Mouse (Mus musculus) embryonic facial prominence, embryonic 11.5 days (tissue): ENCODE results near the gene Slc2a4. TPM values are rescaled to one million over a fixed set of nuclear protein-coding genes. Genes with fewer than 3 reads are reported as not detected.
A peak's percentile ranks its signal among the peaks of the same experiment; 100 is the strongest.
"Not testable (repeated sequence)": the region's sequence is repeated elsewhere in the genome, so short reads cannot be mapped to it uniquely, and the experiment has no call there.

Experiments
- ATAC-seq: fragments of 200-750 bp; cut with Nextera tagmentation; replicated peaks from 2 replicates; pipeline ENCODE4 v1.8.0; 2017; ENCODE audit warnings: low read depth; ENCODE audit not compliant: insufficient number of reproducible peaks, low FRiP score, low TSS enrichment
- DNase-seq: peaks from one replicate; pipeline ENCODE4 v3.0.0-alpha.2; 2015; ENCODE audit warnings: low spot score
- H3K27ac ChIP-seq: fragments of 300-500 bp; sonication (generic); replicated peaks from 2 replicates; pipeline ENCODE4 v1.5.1; 2014; ENCODE audit warnings: mild to moderate bottlenecking, low read depth, low read length, control low read depth
- H3K27me3 ChIP-seq: fragments of 300-500 bp; sonication (generic); 2 replicates; pipeline ENCODE4 v1.6.1; 2014; ENCODE audit warnings: mild to moderate bottlenecking, low read length, moderate library complexity, mixed read lengths; ENCODE audit not compliant: control insufficient read depth, insufficient read depth
- H3K36me3 ChIP-seq: fragments of 300-500 bp; sonication (generic); replicated peaks from 2 replicates; pipeline ENCODE4 v1.6.1; 2014; ENCODE audit warnings: low read depth, mild to moderate bottlenecking, low read length, moderate library complexity, mixed read lengths; ENCODE audit not compliant: control insufficient read depth, insufficient read depth
- H3K4me1 ChIP-seq: fragments of 300-500 bp; sonication (generic); 2 replicates; pipeline ENCODE4 v1.6.1; 2014; ENCODE audit warnings: low read length, mixed read lengths; ENCODE audit not compliant: control insufficient read depth, insufficient read depth
- H3K4me2 ChIP-seq: fragments of 300-500 bp; sonication (generic); 2 replicates; pipeline ENCODE4 v1.6.1; 2014; ENCODE audit warnings: low read depth, mild to moderate bottlenecking, control low read depth, low read length, moderate library complexity
- H3K4me3 ChIP-seq: fragments of 300-500 bp; sonication (generic); 2 replicates; pipeline ENCODE4 v1.5.1; 2014; ENCODE audit warnings: low read depth, low read length, control low read depth
- H3K9ac ChIP-seq: fragments of 300-500 bp; sonication (generic); replicated peaks from 2 replicates; pipeline ENCODE4 v1.6.1; 2014; ENCODE audit warnings: mild to moderate bottlenecking, control low read depth, low read length
- H3K9me3 ChIP-seq: fragments of 300-500 bp; sonication (generic); replicated peaks from 2 replicates; pipeline ENCODE4 v1.6.1; 2016; ENCODE audit warnings: mild to moderate bottlenecking, low read length, inconsistent platforms, mixed read lengths; ENCODE audit not compliant: control insufficient read depth
- WGBS: fragments of 180-500 bp; shearing (Covaris S2); extraction: QIAGEN DNeasy Blood & Tissue Kit; methylation state at CpG from one replicate; pipeline ENCODE4 v1.1.7; 2014; 5-methylcytosine and 5-hydroxymethylcytosine counted together
- polyA plus RNA-seq: library from polyadenylated mRNA; unstranded; fragments of >200 nt; fragmentation: Nextera tagmentation; extraction: Ambion mirVana; gene quantifications from 2 replicates; pipeline ENCODE4 v1.2.1, GENCODE M21; 2014

Gene Slc2a4
- polyA plus RNA-seq, 1 experiment from 2014 or later, result 20.2 TPM

DNA sequence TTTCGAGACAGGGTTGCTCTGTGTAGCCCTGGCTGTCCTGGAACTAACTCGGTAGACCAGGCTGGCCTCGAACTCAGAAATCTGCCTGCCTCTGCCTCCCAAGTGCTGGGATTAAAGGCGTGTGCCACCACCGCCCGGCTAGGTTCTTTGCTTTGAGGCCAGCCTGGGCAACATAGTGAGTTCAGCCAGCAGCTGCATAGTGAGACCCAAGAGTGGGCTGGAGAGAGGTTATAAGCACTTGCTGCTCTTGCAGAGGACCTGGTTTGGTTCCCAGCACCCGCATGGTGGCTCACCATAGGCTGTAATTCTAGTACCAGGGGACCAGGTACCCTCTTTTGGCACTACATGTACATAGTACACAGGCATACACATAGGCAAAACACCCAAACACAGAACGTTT, 17.8 kb downstream of the Slc2a4 start:
- WGBS, result 88% methylated on average over 8 of the region's 8 CpGs
- DNase-seq, H3K4me3 ChIP-seq, H3K4me1 ChIP-seq, ATAC-seq, H3K4me2 ChIP-seq, H3K9ac ChIP-seq, H3K36me3 ChIP-seq, H3K9me3 ChIP-seq, H3K27ac ChIP-seq, H3K27me3 ChIP-seq: not testable (repeated sequence)

DNA sequence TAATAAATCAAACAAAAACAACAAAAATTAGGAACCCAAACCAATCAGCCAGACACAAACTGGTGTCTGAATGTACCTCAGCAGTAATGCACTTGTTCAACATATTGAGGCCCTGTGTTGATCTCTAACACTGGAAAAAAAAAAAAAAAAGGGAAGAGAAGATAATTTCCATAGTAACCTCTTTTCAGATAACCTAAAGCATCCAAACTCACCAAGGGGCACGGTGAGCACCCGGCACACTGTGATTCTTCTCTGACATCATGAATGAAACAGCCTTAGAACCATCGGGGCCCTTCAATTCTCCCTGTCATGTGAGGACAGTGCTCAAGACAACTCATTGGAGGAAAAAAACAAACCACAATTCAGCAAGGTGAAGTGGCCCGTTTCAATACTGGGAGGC, 18.3 kb downstream of the Slc2a4 start:
- no peak overlapping the region for H3K4me2 ChIP-seq
- no peak overlapping the region for H3K4me3 ChIP-seq
- no peak for ATAC-seq
- DNase-seq, result no peak
- H3K36me3 ChIP-seq, result no peaks in the 10 kb centered on the region
- H3K27ac ChIP-seq, result no peak overlapping the region
- no peaks in the 10 kb centered on the region for H3K27me3 ChIP-seq
- no peak overlapping the region for H3K9ac ChIP-seq
- H3K4me1 ChIP-seq, result no peaks in the 10 kb centered on the region
- H3K9me3 ChIP-seq, result no peaks in the 10 kb centered on the region
- WGBS, result 96% methylated on average over 4 of the region's 4 CpGs

- Histone ChIP-seq H3K9ac (no peak overlapping the region), H3K9me3 (no peaks in the 10 kb centered on the region), H3K27me3 (no peaks in the 10 kb centered on the region), H3K4me2 (no peak overlapping the region), H3K4me3 (no peak overlapping the region), H3K27ac (no peak overlapping the region), H3K36me3 (no peaks in the 10 kb centered on the region), H3K4me1 (no peaks in the 10 kb centered on the region)
- WGBS, result 97% methylated on average over 2 of the region's 2 CpGs
- ATAC-seq (no peak), DNase-seq (no peak)
Observed at GRCm38 (mm10) chr11:69927501-69927900, 20.5 kb downstream of the Slc2a4 start.

GRCm38 (mm10) chr11:69922796-69923195, 25.2 kb downstream of the Slc2a4 start:
- H3K36me3 ChIP-seq, result peaks cover 2% of the 10 kb centered on the region; the same call in 1 of the 2 replicates
- peaks cover 5% of the 10 kb centered on the region; the same call in 1 of the 2 replicates for H3K4me1 ChIP-seq
- no peak overlapping the region for H3K4me2 ChIP-seq
- no peak overlapping the region for H3K9ac ChIP-seq
- no peak overlapping the region for H3K4me3 ChIP-seq
- no peaks in the 10 kb centered on the region for H3K9me3 ChIP-seq
- 60% methylated on average over 3 of the region's 3 CpGs for WGBS
- ATAC-seq (no peak), DNase-seq (no peak)
- no peaks in the 10 kb centered on the region for H3K27me3 ChIP-seq
- H3K27ac ChIP-seq, result no peak overlapping the region

- no peaks in the 10 kb centered on the region for H3K27me3 ChIP-seq
- peak overlapping the region; percentile 61 for H3K4me2 ChIP-seq
- peak overlapping the region; percentile 94 for H3K27ac ChIP-seq
- no peak for ATAC-seq
- peak; percentile 20 for DNase-seq
- H3K4me3 ChIP-seq, result peak overlapping the region; percentile 97
- peak overlapping the region; percentile 77 for H3K9ac ChIP-seq
- peaks cover 5% of the 10 kb centered on the region; the same call in 1 of the 2 replicates for H3K4me1 ChIP-seq
- peaks cover 8% of the 10 kb centered on the region for H3K36me3 ChIP-seq
- 4% methylated on average over 12 of the region's 12 CpGs for WGBS
- H3K9me3 ChIP-seq, result no peaks in the 10 kb centered on the region
Observed at GRCm38 (mm10) chr11:69922012-69922756, 25.8 kb downstream of the Slc2a4 start.

DNA sequence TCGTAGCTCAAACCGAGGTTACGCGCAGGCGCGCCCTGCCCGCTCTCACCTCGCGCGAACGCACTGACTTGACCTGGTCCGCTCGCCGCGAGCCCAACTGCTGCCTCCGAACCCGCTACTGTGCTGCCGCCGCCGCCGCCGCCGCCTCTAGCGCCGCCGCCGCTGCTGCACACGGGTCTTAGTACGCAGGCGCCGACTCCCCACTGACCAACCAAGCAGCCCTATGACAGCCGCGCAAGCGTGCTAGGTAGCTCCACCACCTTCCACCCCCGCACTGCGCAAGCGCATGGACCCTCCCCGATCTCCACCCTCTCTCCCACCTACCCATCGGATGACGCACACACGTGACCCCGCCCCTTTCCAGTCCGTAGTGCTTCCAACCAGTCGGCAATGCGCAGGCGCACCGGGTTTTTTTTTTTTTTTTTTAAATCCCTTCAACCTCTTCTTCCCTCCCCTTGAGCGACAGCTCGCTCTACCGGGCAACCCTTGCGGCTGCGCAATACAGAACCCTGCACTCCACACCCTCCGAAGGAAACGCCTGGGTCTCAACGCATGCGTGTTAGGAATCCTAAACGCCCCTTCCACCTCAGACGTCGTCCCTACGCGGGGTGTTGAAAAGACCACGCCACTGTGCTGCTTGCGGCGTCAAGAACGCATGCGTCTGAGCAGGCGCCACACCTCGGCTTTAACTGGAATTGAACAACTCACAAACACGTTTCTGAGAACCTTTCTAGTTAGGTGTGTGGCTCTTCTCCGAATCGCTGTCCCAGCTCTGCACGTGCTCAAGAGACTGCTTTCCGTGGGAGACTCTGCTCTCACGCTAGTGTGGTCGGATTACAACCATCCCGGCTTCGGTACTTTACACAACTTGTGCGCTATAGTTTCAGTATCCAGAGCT, 26.6 kb downstream of the Slc2a4 start, which contains the start of gene Eif5a:
Eif5a (minus strand) TSS at position 845 of the 898 bp plus-strand sequence.
- Histone ChIP-seq H3K4me3 (peak within 1 kb of the TSS; percentile 97), H3K9me3 (no peaks in the 10 kb centered on the region), H3K27me3 (no peaks in the 10 kb centered on the region), H3K4me1 (peaks cover 5% of the 10 kb centered on the region; the same call in 1 of the 2 replicates), H3K4me2 (peak within 1 kb of the TSS; percentile 82), H3K36me3 (peaks cover 10% of the 10 kb centered on the region), H3K9ac (peak within 1 kb of the TSS; percentile 96), H3K27ac (peak within 1 kb of the TSS; percentile 94)
- DNase-seq (peak; percentile 100), ATAC-seq (peak; percentile 95)
- WGBS, result under 1% methylated on average over 77 of the region's 78 CpGs

DNA sequence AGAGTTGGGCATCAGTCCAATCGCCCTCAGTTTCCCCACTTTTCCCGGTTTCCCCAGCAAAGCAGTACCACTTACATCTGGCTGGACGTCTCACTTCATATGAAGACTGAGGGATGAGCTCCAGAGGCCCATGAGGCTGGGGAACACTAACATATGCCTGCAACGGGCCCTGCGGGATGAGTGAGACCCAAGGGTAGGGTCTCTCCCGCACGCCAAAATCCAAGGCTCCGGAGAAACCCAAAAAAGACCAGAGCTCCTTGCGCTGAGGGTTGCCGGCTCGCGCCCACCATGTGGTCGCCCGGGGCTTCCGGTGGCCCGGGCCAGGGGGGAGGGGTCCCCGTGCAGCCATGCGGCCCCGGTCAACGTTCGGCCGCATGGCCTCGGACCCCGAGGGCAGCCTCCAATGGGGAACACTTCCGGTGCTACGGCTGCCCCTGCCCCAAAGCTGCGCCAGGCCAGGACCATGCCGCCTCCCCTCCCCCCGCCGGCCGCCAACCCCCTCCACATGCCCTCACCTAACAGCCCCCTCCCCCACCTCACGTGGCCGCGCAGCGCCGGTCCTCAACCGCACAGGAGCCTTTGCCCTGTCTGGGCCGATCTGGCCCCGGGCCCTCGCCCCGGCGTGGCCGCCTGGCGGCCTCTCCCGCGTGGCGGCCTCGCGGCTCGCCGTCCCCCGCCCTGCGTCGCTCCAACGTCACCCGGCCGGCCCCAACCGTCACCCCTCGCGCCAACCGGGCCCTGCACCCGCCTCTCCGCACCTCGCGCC, 27.5 kb downstream of the Slc2a4 start:
- H3K4me2 ChIP-seq, result peak overlapping the region; percentile 82
- WGBS, result under 1% methylated on average over 52 of the region's 65 CpGs
- peak overlapping the region; percentile 97 for H3K4me3 ChIP-seq
- DNase-seq, result peak; percentile 55
- no peaks in the 10 kb centered on the region for H3K9me3 ChIP-seq
- no peaks in the 10 kb centered on the region for H3K27me3 ChIP-seq
- H3K9ac ChIP-seq, result peak overlapping the region; percentile 96
- peak; percentile 6 for ATAC-seq
- peak overlapping the region; percentile 89 for H3K27ac ChIP-seq
- H3K4me1 ChIP-seq, result peaks cover 8% of the 10 kb centered on the region; the same call in 1 of the 2 replicates
- H3K36me3 ChIP-seq, result peaks cover 16% of the 10 kb centered on the region
